Mouse (Mus musculus): Measurements from ENCODE around the gene Il34.

GRCm38 (mm10) chr8:110776335-110776734 is 29.4 kb downstream of the Il34 start:
- TF ChIP-seq CTCF (IDR thresholded peaks at IDR 0.05; ENCODE audit: control insufficient read depth, insufficient read depth, insufficient read length), result no peak
- TF ChIP-seq USF1 (IDR thresholded peaks at IDR 0.05; ENCODE audit: low read depth), result no peak
- TF ChIP-seq MYOG (IDR thresholded peaks at IDR 0.05; ENCODE audit: control insufficient read depth, extremely low read depth, insufficient read length), result no peak
- TF ChIP-seq MAX (IDR thresholded peaks at IDR 0.05), result no peak
- no peak for TF ChIP-seq FOSL1 (IDR thresholded peaks at IDR 0.05; ENCODE audit: insufficient read depth, low read length, poor library complexity, severe bottlenecking)
- TF ChIP-seq MYOD1 (IDR thresholded peaks at IDR 0.05; ENCODE audit: control insufficient read depth, insufficient read length, low read depth), result no peak
- no peak for TF ChIP-seq CEBPB (IDR thresholded peaks at IDR 0.05; ENCODE audit: low read depth)
